Mouse (Mus musculus) testis, adult 2 months (tissue): ENCODE data around the gene St6galnac3. TPM values are rescaled to one million over a fixed set of nuclear protein-coding genes. Genes with fewer than 3 reads are reported as not detected.

ENCODE experiments used
- H3K27ac ChIP-seq: fragments of 200-500 bp; 2 replicates; pipeline ENCODE4 v1.5.1; 2012; ENCODE audit warnings: low read depth, low read length; ENCODE audit not compliant: control insufficient read depth, insufficient read depth
- H3K27me3 ChIP-seq: fragments of 200-500 bp; 2 replicates; pipeline ENCODE4 v1.6.1; 2012; ENCODE audit warnings: mild to moderate bottlenecking, low read length, moderate library complexity; ENCODE audit not compliant: control insufficient read depth, insufficient read depth
- H3K36me3 ChIP-seq: fragments of 200-500 bp; 2 replicates; pipeline ENCODE4 v1.6.1; 2012; ENCODE audit warnings: mild to moderate bottlenecking, low read length; ENCODE audit not compliant: control insufficient read depth, insufficient read depth
- H3K4me1 ChIP-seq: fragments of 200-500 bp; 2 replicates; pipeline ENCODE4 v1.6.1; 2012; ENCODE audit warnings: low read length; ENCODE audit not compliant: control insufficient read depth, insufficient read depth
- H3K4me3 ChIP-seq: fragments of 200-500 bp; 2 replicates; pipeline ENCODE4 v1.5.1; 2012; ENCODE audit warnings: low read depth, mild to moderate bottlenecking, low read length, moderate library complexity, mixed read lengths; ENCODE audit not compliant: control insufficient read depth
- CTCF ChIP-seq: fragments of 200-500 bp; IDR thresholded peaks from 2 replicates; pipeline ENCODE4 v1.5.1; 2012; ENCODE audit warnings: low read depth, mild to moderate bottlenecking, inconsistent platforms, low read length, moderate library complexity; ENCODE audit not compliant: control insufficient read depth, insufficient read depth, insufficient replicate concordance
- POLR2A ChIP-seq: fragments of 200-500 bp; IDR thresholded peaks from 2 replicates; pipeline ENCODE4 v1.6.1; 2012; ENCODE audit warnings: low read depth, mild to moderate bottlenecking, inconsistent platforms, low read length, moderate library complexity; ENCODE audit not compliant: control insufficient read depth
- polyA plus RNA-seq: library from polyadenylated mRNA; depleted of rRNA; stranded (reverse); fragments of >200 nt; gene quantifications from 2 replicates; pipeline ENCODE4 v1.2.3, GENCODE M21; 2012

The St6galnac3 gene
- polyA plus RNA-seq, 1 experiment, result 2.2 TPM

DNA sequence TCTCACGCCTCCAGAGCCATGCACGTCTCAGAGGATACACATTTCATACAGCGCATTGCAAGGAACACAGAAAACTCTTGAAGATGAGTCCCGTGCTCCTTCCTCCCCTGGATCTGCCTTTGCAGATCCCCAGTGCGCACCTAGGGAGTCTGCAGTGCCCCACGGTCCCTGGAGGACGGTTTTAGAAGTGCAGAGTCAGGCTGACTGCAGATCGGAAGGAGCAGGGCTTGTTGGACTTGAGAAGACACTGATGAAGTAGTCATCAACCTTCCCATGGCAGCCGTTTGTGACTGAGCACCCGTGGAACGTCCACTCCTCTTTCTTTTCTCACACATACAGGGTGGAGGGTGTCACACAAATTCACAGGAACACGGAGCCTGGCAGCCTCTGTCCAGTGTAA is 51.5 kb downstream of the St6galnac3 start:
- no peak for TF ChIP-seq POLR2A
- no peak for TF ChIP-seq CTCF
- no peak overlapping the region for H3K4me3 ChIP-seq
- H3K4me1 ChIP-seq, result peaks cover 4% of the 10 kb centered on the region
- no peaks in the 10 kb centered on the region for H3K36me3 ChIP-seq
- no peak overlapping the region for H3K27ac ChIP-seq
- no peaks in the 10 kb centered on the region for H3K27me3 ChIP-seq

DNA sequence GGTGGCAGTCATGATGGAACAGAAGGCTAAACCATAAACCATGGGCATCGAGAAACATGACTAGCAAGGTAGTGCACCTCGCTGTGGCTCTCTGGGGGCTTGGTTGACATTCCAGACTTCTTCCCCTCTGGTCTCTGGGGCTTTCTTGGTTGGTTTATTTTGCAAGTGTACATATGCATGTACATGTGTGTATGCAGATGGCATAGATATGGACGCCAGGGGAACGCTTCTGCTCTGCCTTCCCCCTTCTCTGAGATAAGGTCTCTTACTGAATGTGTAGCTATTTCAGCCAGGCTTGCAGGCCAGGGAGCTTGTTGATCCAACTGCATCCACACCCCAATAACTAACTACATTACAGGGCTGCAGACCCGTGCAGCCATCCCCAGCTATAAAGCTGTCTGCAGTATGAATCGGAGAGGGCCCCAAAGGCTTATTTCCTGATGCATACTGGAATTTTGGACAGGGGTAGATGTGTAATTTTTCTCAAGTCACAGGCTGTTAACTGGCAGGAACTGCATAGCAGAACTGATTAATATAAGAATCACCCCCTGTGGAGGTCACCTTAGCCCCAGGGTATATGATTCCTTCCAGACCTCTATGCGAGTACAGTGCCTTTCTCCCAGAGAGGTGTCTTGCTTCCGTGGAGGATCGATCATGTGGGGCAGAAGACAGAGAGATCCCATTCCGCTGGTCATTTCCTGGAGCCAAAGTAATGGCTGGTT is 53.9 kb downstream of the St6galnac3 start:
- no peaks in the 10 kb centered on the region for H3K36me3 ChIP-seq
- no peaks in the 10 kb centered on the region for H3K27me3 ChIP-seq
- no peak overlapping the region for H3K4me3 ChIP-seq
- H3K27ac ChIP-seq, result no peak overlapping the region
- peaks cover 4% of the 10 kb centered on the region for H3K4me1 ChIP-seq
- TF ChIP-seq POLR2A (no peak), CTCF (no peak)

DNA sequence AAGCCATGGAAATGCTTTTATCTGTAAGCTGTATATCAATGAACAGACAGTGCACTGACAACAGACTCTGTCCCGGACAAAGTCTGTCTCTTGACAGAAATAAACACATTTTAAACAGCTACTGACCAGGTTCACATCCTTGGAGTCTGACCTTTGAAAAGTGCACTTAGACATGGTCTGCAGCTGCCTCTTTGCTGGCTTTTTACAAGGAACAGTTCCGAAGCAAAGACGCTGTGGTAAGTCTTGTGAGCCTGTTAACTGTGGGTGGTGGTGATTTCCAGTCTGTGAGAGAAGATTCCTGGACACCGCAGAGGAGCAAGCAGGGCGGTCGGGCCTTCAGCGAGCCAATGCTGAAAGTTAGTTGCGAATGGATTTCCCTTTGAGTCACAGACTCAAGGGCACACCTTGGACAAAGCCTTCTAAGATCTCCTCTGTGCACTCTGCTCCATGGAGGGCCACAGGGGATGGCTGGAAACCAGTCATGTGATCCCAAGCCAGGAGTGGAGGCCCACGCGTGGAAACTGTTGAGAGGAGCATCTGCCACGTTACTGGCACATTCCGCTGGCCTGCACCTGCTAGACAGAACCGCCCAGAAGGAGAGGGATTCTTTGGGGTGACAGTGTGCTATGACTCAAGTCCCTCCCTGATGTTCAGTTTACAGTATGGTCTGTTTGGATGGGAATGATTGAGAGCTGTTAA is 55.1 kb downstream of the St6galnac3 start:
- Histone ChIP-seq H3K36me3 (no peaks in the 10 kb centered on the region), H3K4me3 (no peak overlapping the region), H3K27ac (no peak overlapping the region), H3K4me1 (0 out of 2 replicates have a peak, but pooled peaks cover 2% of the 10 kb centered on the region), H3K27me3 (no peaks in the 10 kb centered on the region)
- TF ChIP-seq POLR2A, result no peak
- TF ChIP-seq CTCF, result no peak

DNA sequence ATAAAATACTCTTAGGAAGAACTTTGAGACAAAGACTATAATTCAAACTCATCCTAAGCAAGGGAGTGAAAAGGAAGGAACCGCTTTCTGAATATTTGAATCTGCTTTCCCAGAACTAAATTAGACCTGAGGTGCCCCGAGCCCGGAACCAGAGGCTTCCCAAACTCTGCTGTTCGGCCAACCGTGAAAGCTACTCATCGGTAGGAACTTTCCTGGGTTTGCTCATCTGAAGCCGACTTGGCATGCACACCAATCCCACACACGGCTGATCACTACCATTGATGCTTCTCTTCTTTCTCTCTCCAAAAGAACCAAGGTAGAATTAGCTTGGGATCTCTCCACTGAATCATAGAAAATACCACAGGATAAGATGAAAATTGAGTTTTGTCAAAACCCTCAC is 55.6 kb downstream of the St6galnac3 start:
- TF ChIP-seq POLR2A (no peak), CTCF (no peak)
- Histone ChIP-seq H3K4me1 (0 out of 2 replicates have a peak, but pooled peaks cover 2% of the 10 kb centered on the region), H3K4me3 (no peak overlapping the region), H3K27ac (no peak overlapping the region), H3K36me3 (no peaks in the 10 kb centered on the region), H3K27me3 (no peaks in the 10 kb centered on the region)

DNA sequence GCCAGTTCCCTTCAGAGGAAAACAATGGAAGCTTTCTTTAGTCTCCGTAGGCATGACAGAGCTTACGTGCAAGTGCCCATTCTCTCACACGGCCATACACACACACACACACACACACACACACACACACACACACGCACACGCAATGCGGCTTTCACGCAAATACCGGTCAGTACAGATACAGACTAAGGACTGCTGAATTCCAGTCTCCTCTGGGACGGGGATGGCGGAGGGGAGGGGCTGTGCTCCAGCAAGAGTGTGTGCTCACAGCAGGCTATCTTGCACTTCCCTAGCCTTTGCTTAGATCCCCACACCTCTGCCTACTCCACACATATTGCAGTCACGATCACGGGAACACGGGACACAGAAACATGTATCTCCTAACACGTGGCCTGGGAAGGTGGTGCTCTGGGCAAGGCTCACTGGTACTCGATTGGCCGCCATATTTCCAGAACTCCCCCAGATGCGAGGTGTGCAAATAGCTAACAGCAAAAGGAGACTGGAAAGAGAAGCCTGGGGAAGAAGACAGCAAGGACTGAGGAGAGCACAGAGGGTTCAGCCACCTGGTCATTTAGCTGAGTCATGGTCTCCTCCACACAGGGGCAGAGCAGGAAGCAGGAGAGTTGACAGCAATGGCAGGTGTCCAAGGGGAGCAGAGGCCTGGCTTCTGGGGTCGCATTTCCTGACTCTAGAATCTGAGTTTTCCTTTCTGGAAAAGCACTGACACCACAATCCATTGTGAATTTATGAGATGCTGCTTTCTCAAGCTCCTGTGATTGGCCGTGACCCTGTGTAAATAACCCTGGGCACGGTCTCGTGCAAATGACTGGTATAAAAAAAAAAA is 56.3 kb downstream of the St6galnac3 start:
- TF ChIP-seq POLR2A (no peak), CTCF (no peak)

DNA sequence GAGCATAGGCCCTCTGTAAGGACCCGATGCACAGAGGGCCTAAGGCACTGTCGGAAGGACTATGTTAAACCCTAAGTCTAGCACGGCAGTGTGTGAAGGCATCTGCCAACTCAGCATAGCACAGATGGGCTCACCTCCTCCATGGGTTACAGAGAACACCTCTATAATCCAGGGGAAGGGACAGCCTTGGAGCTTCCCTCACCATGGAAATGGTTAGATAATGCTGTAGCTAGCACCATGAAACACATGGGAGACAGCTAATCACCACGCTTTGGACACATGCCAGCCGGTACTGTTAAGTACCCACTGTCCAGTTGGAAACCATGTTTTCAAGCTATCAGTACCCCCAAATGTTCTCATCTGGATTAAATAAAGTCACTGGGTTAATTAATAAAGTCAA is 60.3 kb downstream of the St6galnac3 start:
- Histone ChIP-seq H3K27ac (no peak overlapping the region), H3K4me1 (peaks cover 5% of the 10 kb centered on the region; the same call in 1 of the 2 replicates), H3K36me3 (no peaks in the 10 kb centered on the region), H3K27me3 (no peaks in the 10 kb centered on the region), H3K4me3 (no peak overlapping the region)
- TF ChIP-seq CTCF (no peak), POLR2A (no peak)

More for the DNA sequence above, 56.3 kb downstream of the St6galnac3 start:
- Histone ChIP-seq H3K4me3 (no peak overlapping the region), H3K4me1 (0 out of 2 replicates have a peak, but pooled peaks cover 2% of the 10 kb centered on the region), H3K36me3 (no peaks in the 10 kb centered on the region), H3K27ac (no peak overlapping the region), H3K27me3 (no peaks in the 10 kb centered on the region)

DNA sequence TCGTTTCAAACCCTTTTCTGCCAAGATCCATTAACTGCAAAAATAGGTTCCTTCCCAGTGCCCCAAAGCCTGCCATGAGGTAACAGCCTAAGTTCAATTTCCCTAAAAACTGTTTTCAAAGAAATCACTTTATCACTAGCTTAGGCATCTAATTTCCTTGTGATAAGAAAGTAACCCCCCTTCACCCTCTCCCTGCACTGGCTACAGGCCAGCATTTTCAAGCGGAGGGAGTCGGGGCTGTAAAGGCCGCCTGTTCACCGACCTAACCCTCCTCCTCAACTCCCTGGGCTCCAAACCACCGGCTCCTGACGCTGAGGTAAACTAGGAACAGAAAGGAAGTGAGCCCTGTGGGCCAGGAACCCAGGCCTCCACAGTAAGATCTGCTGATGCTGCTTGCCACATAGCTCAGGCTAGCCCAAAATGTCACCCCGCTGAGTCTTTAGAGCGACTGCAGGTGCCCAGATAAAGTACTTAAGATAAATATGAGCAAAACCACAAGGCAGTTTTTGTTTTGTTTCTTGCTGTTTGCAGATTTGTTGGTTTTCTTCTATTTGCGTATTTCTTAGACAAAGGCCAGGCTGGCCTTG is 61.0 kb downstream of the St6galnac3 start:
- peaks cover 5% of the 10 kb centered on the region; the same call in 1 of the 2 replicates for H3K4me1 ChIP-seq
- TF ChIP-seq POLR2A (no peak), CTCF (no peak)
- no peak overlapping the region for H3K4me3 ChIP-seq
- H3K36me3 ChIP-seq, result no peaks in the 10 kb centered on the region
- H3K27me3 ChIP-seq, result no peaks in the 10 kb centered on the region
- H3K27ac ChIP-seq, result no peak overlapping the region
